Mouse (Mus musculus): ENCODE measurements at regions not wholly inside any gene's neighbourhood (a gene's known extent, or its start where the extent isn't known, plus 50 kb on each side); places are given as distances from the start of the nearest gene placed in this dataset.

DNA sequence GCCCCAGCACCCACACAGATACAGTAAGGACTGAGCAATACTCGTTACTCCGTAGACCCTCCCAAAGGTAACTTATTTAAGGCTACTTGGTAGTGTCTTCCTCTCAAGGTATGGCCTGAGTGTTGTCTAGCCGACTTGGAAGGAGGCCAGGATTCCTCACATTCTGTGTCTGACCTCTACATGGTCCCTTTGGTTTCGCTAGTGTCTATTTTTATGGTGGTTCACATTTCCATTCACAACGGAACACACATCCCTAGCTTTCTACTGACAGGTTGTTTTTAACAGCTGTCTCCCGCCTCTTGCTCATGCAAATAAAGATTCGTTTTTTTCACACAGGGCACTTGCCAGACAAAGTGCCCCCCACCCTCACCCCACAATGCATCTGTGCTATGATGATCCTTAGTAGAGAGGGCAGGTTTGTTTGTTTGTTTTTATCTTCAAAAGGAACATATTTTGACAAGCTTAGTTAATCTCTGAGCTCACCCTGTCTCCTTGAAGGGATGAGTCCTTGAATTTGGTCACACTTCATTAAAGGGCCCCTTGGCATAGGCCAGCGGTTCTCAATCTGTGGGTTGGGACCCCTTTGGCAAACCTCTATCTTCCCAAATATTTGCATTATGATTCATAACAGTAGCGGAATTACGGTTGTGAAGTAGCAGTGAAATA, 52.7 kb downstream of the Phlda1 start:
- DNase-seq = no peak

GRCm38 (mm10) chr10:111559341-111560246, 53.5 kb downstream of the Phlda1 start:
- DNase-seq = no peak

DNA sequence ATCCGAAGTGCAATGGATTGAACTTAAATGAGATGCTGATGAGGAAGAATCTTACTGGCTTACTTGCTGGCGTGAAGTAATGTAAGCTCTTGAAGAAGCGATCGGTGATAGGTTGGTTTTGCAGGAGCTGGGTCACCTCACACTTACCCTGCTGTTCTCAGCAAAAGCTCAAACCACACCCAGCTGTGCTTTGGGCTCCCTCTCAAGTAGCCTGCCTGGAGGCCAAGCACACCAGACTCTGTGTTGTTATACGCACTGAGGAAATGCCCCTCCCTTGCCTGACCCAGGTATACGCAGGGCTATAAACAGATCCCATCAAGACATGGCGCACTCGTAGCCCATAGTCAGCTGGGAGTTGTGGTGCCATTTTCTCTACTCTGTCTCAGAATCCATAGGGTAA, 56.5 kb downstream of the Phlda1 start:
- DNase-seq = no peak

DNA sequence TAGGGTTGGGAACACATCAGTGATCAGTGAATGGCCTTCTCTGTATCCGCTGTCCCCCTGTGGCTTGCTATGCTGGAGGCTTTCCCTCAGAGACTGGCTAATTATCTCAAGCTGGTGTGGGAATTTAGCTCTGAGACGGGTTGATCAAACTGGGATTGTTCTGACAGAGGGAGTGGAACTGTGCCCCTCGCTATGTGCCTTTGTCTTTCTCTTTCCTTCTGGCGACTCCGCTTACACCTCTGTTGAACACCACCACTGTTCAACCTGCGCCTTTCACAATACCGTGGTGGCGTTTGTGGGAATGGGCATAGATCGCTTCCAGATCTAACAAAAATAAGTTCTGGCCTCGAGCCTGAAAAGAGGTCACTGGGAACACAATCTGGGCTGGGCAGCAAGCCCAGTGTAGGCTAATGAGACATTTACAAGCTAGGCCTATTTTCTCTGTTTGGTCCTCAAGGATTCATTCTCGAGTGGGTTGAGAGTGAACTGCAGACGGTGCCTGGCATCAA, 60.8 kb downstream of the Phlda1 start:
- DNase-seq = peak; percentile 67

- DNase-seq = no peak
These were observed 64.6 kb downstream of the Phlda1 start for GRCm38 (mm10) chr10:111570501-111571258.

GRCm38 (mm10) chr10:111574231-111574630, 68.1 kb downstream of the Phlda1 start:
- DNase-seq = no peak

GRCm38 (mm10) chr10:111574812-111575211, 68.7 kb downstream of the Phlda1 start:
- no peak for DNase-seq

- DNase-seq = no peak
These were observed 69.2 kb downstream of the Phlda1 start for GRCm38 (mm10) chr10:111575256-111575655.

- no peak for DNase-seq
These were observed 69.8 kb downstream of the Phlda1 start for GRCm38 (mm10) chr10:111575926-111576325.

DNA sequence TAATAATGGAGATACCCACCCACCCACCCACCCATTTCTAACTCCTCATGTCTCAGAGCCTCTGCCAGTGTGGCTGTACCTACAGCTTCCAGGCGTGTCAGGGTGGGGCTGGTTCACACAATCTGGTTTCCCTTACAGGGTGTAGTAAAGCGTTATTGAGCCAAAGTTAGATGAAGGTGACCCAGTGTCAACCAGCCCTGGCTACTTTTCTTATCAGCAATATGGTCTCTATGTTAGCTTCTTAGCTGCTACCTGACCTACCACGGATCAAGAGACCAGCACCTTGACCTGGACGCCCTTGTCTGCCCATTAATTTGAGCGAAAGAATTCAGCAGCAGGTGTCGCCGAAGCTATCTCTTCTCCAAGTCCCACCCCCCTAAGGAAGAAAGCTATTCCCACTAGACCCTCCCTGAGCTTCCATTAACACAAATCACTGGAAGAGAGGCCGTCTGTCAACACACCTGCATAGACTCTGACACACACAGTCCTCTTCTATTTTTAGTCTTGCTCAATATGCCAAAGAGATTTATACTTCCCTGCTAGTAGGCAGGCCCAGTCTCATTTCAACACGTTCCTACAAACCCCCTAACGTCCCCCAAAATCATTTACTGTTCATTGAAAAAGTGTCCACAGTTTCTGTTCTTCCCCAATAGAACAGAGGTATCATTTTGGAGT, 70.4 kb downstream of the Phlda1 start:
- no peak for DNase-seq

DNA sequence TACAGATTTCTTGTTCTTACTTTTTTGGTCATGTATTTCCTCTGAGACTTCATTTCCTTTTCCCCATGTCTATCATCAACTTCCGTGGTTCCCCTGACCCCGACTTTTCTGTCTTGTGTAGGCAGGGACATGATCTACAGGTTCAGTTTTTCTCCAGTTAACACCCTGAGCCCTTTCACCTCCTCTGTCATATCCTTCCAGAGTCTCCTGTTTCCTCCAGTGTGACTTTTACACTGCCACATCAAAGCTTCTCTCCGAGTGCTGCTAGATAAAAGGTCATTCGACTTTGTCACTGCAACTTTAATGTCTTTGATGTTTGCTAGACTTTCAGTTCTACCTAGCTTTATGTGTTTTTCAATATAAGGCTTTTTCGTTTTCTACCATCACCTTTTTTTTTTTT, 72.5 kb downstream of the Phlda1 start:
- no peak for DNase-seq

- no peak for DNase-seq
These were observed 73.4 kb downstream of the Phlda1 start for GRCm38 (mm10) chr10:111579481-111579880.

GRCm38 (mm10) chr10:111580401-111581100, 74.5 kb downstream of the Phlda1 start:
- DNase-seq = no peak

DNA sequence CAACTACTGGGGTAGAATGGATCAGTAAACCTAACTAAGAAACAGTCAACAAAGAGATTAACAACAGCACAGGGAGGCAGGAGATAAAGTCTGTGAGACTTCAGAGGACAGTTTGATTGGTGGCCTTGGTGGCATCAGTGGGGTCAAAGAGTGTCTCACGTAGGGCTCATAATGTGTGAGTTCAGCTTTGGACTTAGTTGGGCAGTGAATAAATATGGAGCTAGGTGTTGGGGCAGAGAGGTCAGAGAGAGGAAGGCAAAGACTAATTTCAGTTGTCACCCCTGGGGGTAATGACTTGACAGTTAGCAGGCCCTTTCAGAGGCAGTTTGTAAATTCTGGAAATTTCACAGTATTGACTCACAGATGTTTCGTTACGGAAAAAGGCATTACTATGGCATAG, 75.8 kb downstream of the Phlda1 start:
- no peak for DNase-seq

DNA sequence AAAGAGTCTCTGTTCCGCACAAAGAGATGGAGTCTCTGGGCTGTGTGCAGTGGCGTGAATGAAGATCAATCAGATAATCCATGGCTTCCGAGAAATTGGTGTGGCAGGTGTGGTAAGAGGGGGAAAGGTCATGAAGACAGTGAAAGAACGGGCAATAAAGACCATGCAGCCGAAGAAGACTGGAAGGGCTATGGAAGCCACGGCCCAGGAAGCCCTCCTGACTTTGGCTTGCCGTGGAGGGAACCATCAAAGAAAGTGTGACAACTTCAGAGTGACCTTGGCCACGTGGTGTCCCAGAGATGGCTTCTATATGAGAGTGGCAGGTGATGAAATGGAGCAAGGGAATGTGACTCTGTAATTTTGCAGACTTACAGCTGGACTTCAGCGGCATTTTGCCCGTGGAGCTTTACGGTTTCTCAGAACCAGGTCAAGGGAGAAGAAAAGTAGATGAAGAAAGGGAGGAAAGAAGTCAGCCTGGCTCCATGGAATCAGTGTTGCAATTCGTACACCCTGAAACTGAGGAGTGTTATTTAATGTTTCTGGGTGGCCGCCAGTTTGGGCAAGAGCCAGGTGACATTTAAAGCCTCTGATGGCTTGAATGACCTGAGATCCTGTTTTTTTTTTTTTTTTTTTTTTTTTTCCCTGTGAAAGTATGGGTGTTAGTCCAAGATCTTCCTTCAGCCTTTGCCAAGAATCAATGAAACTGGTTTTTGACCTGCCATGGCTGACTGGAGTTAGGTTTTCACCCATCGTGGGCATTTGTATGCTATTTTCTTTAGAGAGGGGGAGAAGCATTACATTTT, 76.4 kb downstream of the Phlda1 start:
- no peak for DNase-seq

DNA sequence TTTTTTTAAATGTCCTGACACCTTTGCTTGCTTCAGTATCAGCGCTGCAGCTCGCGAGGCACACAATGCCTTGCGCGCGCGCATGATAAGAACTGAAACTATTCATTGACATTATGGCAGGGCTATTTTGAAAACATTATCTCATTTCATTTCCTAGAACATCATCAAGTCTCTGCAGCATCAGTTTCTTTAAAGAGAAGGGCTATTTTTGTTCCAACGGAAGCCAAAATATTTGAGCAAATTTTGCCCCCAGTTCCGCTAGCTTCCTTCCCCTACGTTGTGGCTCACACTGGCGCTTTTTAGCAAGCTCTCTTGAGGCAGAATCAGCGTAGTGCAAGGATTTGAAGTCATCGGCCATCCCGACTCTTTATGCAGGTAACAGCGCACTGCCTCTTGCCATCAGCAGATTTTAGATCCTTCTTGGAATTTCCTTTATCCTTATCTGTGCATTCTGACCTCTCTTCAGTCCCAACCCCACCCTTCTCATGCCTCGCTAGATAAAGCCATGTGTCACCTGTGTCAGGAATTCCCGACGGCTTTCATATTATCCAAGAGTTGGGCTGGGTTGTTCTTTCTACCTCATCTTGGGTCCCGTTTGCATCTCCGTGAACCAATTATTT, 77.1 kb downstream of the Phlda1 start:
- no peak for DNase-seq

- DNase-seq = no peak
These were observed 77.7 kb downstream of the Phlda1 start for GRCm38 (mm10) chr10:111583744-111584152.

DNA sequence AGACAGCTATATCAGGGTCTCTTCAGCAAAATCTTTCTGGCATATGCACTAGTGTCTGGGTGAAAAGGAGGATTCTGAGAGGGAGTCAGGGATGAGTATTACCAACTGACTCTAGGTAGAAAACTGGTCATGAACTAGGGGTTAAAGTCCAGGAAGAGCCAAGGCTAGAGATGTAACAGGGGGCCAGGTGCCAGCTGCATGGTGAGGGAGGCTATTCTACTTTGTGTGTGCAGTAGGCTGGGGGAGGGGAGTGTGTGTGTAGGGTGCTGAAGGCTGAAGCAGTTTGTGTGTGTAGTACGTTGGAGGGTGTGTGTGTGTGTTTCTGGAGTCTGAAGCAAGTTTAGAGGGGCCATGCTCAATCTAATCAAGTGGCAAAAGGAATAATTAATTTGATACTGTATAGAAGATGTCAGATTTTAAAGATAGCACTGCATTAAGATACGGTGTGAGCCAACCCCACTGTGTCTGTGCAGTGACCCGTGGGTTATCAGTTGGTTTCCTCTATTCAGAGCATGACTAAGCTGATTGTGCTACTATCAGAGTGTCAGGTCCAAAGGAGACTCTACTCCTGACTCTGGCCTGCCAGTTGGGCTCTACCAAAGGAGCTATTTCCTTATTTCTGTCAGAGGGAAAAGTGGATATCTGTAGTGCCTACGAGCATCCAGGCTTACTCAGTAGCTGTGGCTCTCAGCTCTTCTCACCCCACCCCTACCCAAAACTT, 82.0 kb downstream of the Phlda1 start:
- no peak for DNase-seq

DNA sequence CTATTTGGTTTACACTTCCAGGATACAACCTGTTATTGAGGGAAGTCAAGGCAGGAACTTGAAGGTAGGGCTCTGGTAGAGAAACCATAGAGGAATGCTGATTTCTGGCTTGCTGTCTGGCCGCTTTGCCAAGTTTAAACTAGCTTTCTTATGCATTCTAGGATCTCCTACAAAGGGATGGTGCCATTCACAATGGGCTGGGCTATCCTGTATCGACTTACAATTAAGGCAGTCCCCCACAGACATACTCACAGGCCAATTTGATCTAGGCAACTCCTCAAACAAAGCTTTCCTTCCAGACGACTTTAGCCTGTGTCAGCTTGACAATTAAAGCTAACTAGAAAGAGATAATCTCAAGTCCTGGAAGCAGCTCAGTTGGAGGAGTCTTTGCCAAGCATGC, 83.1 kb downstream of the Phlda1 start:
- DNase-seq = no peak
